Mouse (Mus musculus): Measurements from ENCODE around the gene Rab9.

GRCm38 (mm10) chrX:166495052-166495451 is 15.4 kb upstream of the Rab9 start:
- TF ChIP-seq CTCF (IDR thresholded peaks at IDR 0.05; ENCODE audit: low read depth, low read length) (no peak), POLR2A (IDR thresholded peaks at IDR 0.05; ENCODE audit: insufficient read depth, low read length) (no peak)
